Mouse (Mus musculus): ENCODE measurements around the gene Gm5475. TPM values are rescaled to one million over a fixed set of nuclear protein-coding genes. Genes with fewer than 3 reads are reported as not detected.

Gm5475 gene
- polyA plus RNA-seq, 1 experiment from 2014 or later: 0.25 TPM

DNA sequence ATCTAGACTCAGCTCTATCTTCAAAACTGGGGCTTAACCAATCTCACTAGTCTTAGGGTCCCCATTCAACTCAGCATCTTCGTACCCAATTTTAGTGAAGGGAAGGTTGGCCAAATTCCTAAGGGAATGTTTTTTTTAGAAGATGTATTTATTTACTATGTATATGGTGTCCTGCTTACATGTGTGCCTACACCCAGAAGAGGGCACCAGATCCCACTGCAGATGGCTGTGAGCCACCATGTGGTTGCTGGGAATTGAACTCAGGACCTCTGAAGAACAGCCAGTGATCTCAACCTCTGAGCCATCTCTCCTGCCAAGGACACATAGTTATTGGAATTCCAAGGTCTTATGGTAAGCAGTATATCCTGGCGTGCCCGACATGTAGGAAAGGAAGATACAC lies 26.4 kb upstream of the Gm5475 start:
- Histone ChIP-seq H3K9ac (no peak overlapping the region), H3K27ac (no peak overlapping the region), H3K4me2 (no peak overlapping the region), H3K4me1 (peaks cover 4% of the 10 kb centered on the region; the same call in 1 of the 2 replicates), H3K27me3 (no peaks in the 10 kb centered on the region), H3K36me3 (peaks cover 78% of the 10 kb centered on the region), H3K9me3 (replicated peaks) (no peaks in the 10 kb centered on the region), H3K4me3 (replicated peaks) (no peak overlapping the region)
- 95% methylated on average over 3 of the region's 3 CpGs for WGBS
- ATAC-seq (replicated peaks; ENCODE audit: low FRiP score): no peak

DNA sequence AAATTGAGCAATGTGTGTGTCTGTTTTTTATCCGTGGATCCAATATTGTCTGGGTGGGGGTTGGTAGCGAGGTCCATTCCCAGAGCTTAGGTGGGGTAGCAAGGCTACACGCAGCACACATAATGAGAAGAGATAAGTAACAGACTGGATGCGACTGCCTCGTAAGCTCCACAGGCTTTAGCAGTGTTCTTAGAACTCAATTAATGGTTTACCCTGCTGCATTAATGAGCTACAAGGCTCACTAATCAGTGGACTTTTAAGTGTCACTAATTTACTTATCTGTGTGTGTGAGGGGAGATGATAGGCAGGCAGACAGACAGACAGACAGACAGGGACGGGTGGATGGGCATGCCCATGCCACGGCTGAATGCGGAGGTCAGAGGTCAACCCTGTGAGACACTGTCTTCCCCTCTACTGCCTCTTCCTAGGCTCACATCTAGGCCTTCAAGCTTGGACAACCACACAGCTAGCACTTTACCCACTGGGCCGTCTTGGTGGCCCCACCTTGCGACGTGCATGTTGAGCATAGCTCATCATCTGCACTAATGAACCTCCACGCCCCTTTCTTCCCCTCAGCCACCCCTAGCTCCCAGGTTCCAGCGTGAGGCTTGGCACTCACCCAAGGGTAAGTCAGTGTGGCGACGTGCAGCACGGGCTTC lies 21.2 kb upstream of the Gm5475 start:
- no peak overlapping the region for H3K4me2 ChIP-seq
- no peak overlapping the region for H3K9ac ChIP-seq
- no peaks in the 10 kb centered on the region for H3K9me3 ChIP-seq (replicated peaks)
- peaks cover 20% of the 10 kb centered on the region for H3K4me1 ChIP-seq
- H3K27ac ChIP-seq: peak overlapping the region; percentile 62; the same call in 1 of the 2 replicates
- H3K27me3 ChIP-seq: no peaks in the 10 kb centered on the region
- peaks cover 98% of the 10 kb centered on the region for H3K36me3 ChIP-seq
- ATAC-seq (replicated peaks; ENCODE audit: low FRiP score): peak; percentile 85
- no peak overlapping the region for H3K4me3 ChIP-seq (replicated peaks)
- WGBS: 80% methylated on average over 16 of the region's 16 CpGs

DNA sequence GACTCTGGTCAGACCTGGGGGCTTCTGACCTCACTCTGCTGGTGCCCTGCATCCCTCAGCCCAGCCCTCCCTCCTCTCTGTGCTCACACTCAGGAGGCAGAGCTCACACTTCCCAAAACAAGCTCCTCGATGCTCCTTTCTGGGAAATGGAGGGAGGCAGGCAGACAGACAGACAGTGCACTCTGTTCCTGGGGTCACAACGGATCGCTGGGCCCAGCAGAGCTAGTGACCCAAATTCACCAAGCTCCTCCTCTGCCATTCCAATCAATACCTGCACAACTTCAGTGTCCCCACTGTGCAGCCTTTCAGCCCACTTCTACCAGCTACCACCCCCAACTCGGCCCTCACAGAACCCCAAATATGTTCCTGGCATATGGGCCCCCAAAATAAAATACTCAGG lies 20.1 kb upstream of the Gm5475 start:
- peaks cover 96% of the 10 kb centered on the region for H3K36me3 ChIP-seq
- WGBS: 90% methylated on average over 4 of the region's 4 CpGs
- H3K9ac ChIP-seq: no peak overlapping the region
- peak overlapping the region; percentile 62 for H3K27ac ChIP-seq
- H3K4me1 ChIP-seq: peaks cover 26% of the 10 kb centered on the region
- no peaks in the 10 kb centered on the region for H3K27me3 ChIP-seq
- H3K9me3 ChIP-seq (replicated peaks): no peaks in the 10 kb centered on the region
- no peak for ATAC-seq (replicated peaks; ENCODE audit: low FRiP score)
- H3K4me2 ChIP-seq: no peak overlapping the region
- no peak overlapping the region for H3K4me3 ChIP-seq (replicated peaks)

DNA sequence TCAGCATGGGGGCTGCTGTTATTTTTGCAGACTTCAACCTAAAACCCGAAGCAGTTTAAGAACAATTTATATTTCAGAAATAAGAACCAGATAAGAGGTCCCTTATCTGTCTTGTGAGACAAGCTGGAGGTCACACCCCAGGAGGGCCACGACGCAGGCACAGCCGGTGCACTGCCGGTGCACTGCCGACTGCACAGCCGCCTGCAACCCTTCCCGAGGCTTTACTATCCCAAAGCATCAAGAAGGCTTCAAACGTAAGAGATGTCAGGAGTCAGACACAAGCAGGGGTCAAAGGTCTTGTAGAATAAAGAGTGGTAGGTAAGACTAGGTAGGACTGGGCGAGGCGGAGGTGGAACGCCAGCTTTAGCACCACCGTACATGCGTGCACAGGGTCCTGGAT lies 19.6 kb upstream of the Gm5475 start:
- ATAC-seq (replicated peaks; ENCODE audit: low FRiP score): no peak
- Histone ChIP-seq H3K4me3 (replicated peaks) (no peak overlapping the region), H3K27ac (no peak overlapping the region), H3K4me1 (peaks cover 26% of the 10 kb centered on the region), H3K9ac (no peak overlapping the region), H3K4me2 (no peak overlapping the region), H3K27me3 (no peaks in the 10 kb centered on the region), H3K9me3 (replicated peaks) (no peaks in the 10 kb centered on the region), H3K36me3 (peaks cover 95% of the 10 kb centered on the region)
- 89% methylated on average over 14 of the region's 14 CpGs for WGBS

DNA sequence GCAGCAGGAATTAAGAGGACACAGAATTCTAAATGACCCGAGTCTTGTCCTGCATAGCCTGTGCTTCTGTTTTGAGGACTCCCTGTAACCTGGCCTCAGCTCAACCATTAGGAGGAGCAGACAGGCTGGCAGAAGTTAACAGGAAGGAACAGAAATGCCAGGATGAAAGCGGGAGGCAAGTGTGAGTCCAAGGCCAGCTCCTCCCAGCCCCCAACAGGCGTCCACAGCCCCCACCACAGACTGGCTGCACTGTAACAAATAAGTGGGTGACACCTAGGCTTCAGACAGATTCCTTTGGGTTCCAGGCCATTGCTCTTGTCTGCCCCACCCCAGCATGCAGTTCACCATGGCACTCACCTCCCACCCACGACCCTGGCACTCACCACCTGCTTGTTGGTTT lies 19.1 kb upstream of the Gm5475 start:
- no peak for ATAC-seq (replicated peaks; ENCODE audit: low FRiP score)
- Histone ChIP-seq H3K27ac (no peak overlapping the region), H3K4me1 (peaks cover 26% of the 10 kb centered on the region), H3K27me3 (no peaks in the 10 kb centered on the region), H3K9me3 (replicated peaks) (no peaks in the 10 kb centered on the region), H3K4me2 (no peak overlapping the region), H3K9ac (no peak overlapping the region), H3K4me3 (replicated peaks) (no peak overlapping the region), H3K36me3 (peaks cover 94% of the 10 kb centered on the region)
- 67% methylated on average over 4 of the region's 4 CpGs for WGBS

DNA sequence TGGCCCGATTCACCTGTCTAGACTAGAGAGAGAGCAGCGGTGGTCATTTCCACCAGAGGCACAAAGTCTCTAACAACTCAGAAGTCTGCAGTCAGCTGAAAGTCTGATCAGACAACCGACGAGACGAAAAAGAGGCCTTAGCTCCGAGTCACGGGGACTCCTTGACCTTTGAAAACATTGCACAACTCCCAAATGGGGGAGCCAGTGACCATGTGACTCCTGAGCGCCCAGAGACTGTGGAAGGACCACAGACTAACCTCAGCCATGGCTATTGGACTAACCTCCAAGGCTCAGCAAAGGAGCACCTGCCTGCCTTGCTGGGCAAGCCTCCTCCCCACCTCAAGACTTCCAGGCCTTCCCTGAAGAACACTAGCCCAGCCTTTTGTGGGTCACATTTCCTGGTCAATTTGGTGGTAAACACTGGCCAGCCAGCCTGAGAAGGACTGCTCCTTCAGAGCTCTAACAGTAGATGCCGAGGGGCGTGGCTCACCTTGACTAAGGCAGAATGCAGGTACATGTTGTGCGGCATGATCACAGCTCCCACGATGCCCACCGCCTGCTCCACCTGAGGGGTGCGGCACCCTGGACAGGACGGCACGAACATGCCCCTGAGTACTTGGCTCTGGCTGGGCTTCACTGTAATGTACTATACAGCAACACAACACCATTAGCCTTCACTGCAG lies 18.5 kb upstream of the Gm5475 start:
- 84% methylated on average over 16 of the region's 16 CpGs for WGBS
- no peak overlapping the region for H3K27ac ChIP-seq
- no peak overlapping the region for H3K4me2 ChIP-seq
- H3K36me3 ChIP-seq: peaks cover 94% of the 10 kb centered on the region
- H3K4me1 ChIP-seq: peaks cover 26% of the 10 kb centered on the region
- H3K4me3 ChIP-seq (replicated peaks): no peak overlapping the region
- no peak for ATAC-seq (replicated peaks; ENCODE audit: low FRiP score)
- H3K27me3 ChIP-seq: no peaks in the 10 kb centered on the region
- no peaks in the 10 kb centered on the region for H3K9me3 ChIP-seq (replicated peaks)
- H3K9ac ChIP-seq: no peak overlapping the region

DNA sequence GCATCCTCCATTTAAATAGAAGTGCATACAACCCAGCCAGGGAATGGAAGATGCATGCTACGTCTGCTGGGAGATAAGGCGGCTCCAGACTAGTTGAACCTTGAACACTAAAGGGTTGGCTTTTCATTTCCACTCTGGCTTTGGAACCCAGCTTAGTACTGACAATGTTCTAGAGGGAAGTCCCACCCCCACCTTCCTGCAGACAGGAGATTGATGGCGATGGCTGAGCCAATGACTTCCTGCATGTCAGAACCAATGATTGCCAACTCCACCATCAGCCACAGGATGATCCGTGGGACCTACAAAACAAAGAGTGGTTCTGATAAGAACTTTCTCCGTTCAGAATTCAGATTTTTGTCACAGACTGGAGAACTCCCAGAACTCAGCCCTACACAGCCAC lies 15.9 kb upstream of the Gm5475 start:
- Histone ChIP-seq H3K4me2 (no peak overlapping the region), H3K27ac (no peak overlapping the region), H3K4me1 (peaks cover 34% of the 10 kb centered on the region), H3K9ac (no peak overlapping the region), H3K9me3 (replicated peaks) (no peaks in the 10 kb centered on the region), H3K36me3 (peaks cover 89% of the 10 kb centered on the region), H3K4me3 (replicated peaks) (no peak overlapping the region), H3K27me3 (no peaks in the 10 kb centered on the region)
- ATAC-seq (replicated peaks; ENCODE audit: low FRiP score): no peak
- 68% methylated on average over 5 of the region's 5 CpGs for WGBS

DNA sequence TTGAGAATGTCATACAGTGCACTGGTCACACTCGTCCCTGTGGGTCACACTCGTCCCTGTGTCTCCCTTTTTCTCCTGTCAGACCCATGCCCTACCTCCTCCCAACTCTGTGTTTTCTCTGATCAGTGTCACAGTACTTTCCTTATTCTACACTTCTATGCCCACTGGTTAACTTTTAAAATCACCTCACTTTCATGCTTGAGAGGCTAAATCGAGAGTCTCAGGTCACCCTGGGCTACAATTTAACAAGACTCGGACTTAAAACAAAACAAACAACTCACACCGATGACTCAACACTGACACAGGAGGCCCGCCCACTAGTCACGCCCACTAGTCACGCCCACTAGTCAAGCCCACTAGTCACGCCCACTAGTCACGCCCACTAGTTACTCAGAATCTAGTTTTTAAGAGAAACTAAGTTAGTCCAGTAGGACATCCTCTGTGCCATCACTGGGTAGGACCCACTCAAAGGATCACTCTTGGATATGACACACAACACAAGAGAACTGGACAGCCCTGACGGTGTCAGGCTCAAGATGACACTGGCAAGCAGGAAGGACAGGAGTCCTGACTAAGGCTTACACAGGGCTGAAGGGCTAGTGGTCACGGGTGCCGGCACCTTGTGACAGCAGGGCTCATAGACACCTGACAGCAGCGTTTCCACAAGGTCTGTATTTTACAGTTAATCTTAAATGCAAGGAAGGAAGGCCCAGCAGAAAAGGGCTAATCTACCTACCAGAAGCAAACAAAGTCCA lies 10.9 kb upstream of the Gm5475 start:
- Histone ChIP-seq H3K4me2 (peak overlapping the region; percentile 3; the same call in 1 of the 2 replicates), H3K27ac (peak overlapping the region; percentile 61), H3K4me1 (peaks cover 47% of the 10 kb centered on the region), H3K36me3 (peaks cover 49% of the 10 kb centered on the region), H3K9ac (no peak overlapping the region), H3K4me3 (replicated peaks) (no peak overlapping the region), H3K9me3 (replicated peaks) (no peaks in the 10 kb centered on the region), H3K27me3 (no peaks in the 10 kb centered on the region)
- 45% methylated on average over 14 of the region's 14 CpGs for WGBS
- peak; percentile 81 for ATAC-seq (replicated peaks; ENCODE audit: low FRiP score)

DNA sequence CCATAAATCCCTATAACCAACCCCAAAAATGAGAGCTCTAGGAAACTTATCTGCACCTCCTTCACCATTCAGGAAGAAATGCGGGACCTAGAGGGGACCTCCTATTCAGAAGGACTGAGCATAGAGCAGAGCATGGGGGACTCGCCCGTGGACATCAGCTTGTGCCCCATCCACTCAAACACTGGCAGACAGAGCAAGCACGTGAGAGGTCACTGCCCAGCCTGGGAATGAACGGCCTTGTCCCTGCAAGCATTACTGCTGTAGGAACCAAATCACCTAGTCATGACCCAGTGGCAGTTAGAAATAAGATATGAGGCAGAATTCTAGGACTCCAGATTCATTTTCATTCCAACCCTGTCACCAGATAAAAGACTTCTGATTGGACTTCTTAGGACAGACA lies 10.2 kb upstream of the Gm5475 start:
- WGBS: 73% methylated on average over 5 of the region's 5 CpGs

DNA sequence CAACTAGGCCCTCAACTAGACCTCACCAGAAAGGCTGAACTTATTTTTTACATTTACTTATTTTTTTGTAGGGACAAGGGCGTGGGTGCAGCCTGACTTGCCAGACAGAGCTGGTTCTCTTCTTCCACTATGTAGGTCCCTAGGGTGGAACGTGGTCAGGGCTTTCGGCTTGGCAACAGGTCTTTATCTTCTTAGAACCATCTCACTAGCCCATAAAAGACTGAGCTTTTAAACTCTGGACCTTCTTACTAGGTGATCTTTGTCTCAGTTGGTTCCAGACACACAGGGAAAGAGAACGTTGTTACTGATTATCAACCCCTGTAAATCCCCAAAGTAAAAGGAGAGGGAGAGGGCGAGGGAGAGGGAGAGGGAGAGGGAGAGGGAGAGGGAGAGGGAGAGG lies 8.6 kb upstream of the Gm5475 start:
- Histone ChIP-seq H3K27ac (peak overlapping the region; percentile 71), H3K36me3 (peaks cover 31% of the 10 kb centered on the region)
- WGBS: 80% methylated on average over 4 of the region's 5 CpGs

More for the DNA sequence above, 10.2 kb upstream of the Gm5475 start:
- peaks cover 45% of the 10 kb centered on the region for H3K36me3 ChIP-seq
- no peak overlapping the region for H3K9ac ChIP-seq
- ATAC-seq (replicated peaks; ENCODE audit: low FRiP score): no peak
- no peak overlapping the region for H3K4me3 ChIP-seq (replicated peaks)
- H3K4me1 ChIP-seq: peaks cover 48% of the 10 kb centered on the region
- H3K4me2 ChIP-seq: no peak overlapping the region
- H3K27ac ChIP-seq: peak overlapping the region; percentile 47; the same call in 1 of the 2 replicates
- no peaks in the 10 kb centered on the region for H3K9me3 ChIP-seq (replicated peaks)
- no peaks in the 10 kb centered on the region for H3K27me3 ChIP-seq

DNA sequence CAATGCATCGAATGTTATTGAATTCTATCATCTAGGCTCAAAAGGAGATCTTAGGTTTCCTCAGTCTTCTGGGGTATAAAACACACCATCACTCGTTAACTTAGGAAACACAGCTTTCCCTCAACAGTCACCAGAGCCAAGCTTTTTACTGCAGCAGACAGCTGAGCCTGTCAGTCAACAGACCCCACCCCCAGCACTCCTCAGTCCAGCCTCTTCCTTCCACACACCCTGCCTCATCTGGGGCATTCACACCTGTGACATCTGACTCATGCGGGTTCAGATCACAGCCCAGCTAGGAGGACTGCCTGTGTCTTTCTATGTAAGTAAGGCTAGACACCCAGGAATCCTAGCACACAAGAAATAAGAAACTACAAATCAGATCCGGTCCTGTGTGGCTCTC lies 7.9 kb upstream of the Gm5475 start:
- ATAC-seq (replicated peaks; ENCODE audit: low FRiP score): no peak
- Histone ChIP-seq H3K9me3 (replicated peaks) (no peaks in the 10 kb centered on the region), H3K36me3 (peaks cover 25% of the 10 kb centered on the region), H3K4me2 (no peak overlapping the region), H3K4me3 (replicated peaks) (no peak overlapping the region), H3K27ac (peak overlapping the region; percentile 58), H3K4me1 (peaks cover 68% of the 10 kb centered on the region), H3K9ac (no peak overlapping the region), H3K27me3 (no peaks in the 10 kb centered on the region)
- WGBS: 57% methylated on average over 4 of the region's 4 CpGs

More for the DNA sequence above, 8.6 kb upstream of the Gm5475 start:
- Histone ChIP-seq H3K4me3 (replicated peaks) (no peak overlapping the region), H3K9me3 (replicated peaks) (no peaks in the 10 kb centered on the region), H3K4me2 (no peak overlapping the region), H3K4me1 (peaks cover 61% of the 10 kb centered on the region), H3K27me3 (no peaks in the 10 kb centered on the region), H3K9ac (no peak overlapping the region)
- no peak for ATAC-seq (replicated peaks; ENCODE audit: low FRiP score)

DNA sequence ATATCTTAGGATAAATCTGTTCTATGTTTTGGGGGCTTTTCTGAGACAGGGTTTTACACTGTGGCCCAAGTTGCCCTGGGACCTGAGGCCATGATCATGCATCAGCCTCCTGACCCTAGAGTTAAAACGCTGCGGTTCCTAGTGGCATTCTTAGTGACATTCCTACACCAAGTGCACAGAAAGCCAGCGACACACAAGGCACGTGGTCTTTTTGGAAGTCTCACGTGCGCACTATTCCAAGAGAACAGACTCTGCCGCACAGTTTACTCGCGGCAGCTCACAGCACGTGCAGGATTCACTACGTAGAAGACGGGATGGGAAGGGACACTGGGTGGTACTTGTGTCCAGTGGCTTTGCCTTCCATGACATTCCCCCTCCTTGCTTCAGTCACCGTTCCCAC lies 7.0 kb upstream of the Gm5475 start:
- 95% methylated on average over 13 of the region's 13 CpGs for WGBS
- no peak for ATAC-seq (replicated peaks; ENCODE audit: low FRiP score)

More for the DNA sequence above, 7.0 kb upstream of the Gm5475 start:
- no peaks in the 10 kb centered on the region for H3K9me3 ChIP-seq (replicated peaks)
- peaks cover 15% of the 10 kb centered on the region for H3K36me3 ChIP-seq
- H3K27me3 ChIP-seq: no peaks in the 10 kb centered on the region
- H3K4me2 ChIP-seq: no peak overlapping the region
- H3K27ac ChIP-seq: no peak overlapping the region
- H3K9ac ChIP-seq: no peak overlapping the region
- H3K4me3 ChIP-seq (replicated peaks): no peak overlapping the region
- peaks cover 75% of the 10 kb centered on the region for H3K4me1 ChIP-seq

All from kidney, embryonic 15.5 days (tissue).